Mouse (Mus musculus) erythroblast, embryonic 14.5 days (primary cell): Measurements from ENCODE around the gene 4930558K02Rik. TPM values are rescaled to one million over a fixed set of nuclear protein-coding genes. Genes with fewer than 3 reads are reported as not detected.

Experiments
- H3K27me3 ChIP-seq: 2 replicates; pipeline ENCODE4 v1.6.1; 2012; ENCODE audit warnings: inconsistent platforms; ENCODE audit not compliant: control insufficient read depth
- H3K36me3 ChIP-seq: 2 replicates; pipeline ENCODE4 v1.6.1; 2012; ENCODE audit warnings: mild to moderate bottlenecking, inconsistent platforms; ENCODE audit not compliant: control insufficient read depth
- H3K4me1 ChIP-seq: 2 replicates; pipeline ENCODE4 v1.6.1; 2012; ENCODE audit warnings: inconsistent platforms; ENCODE audit not compliant: control insufficient read depth
- H3K4me3 ChIP-seq: replicated peaks from 2 replicates; pipeline ENCODE3; 2012; ENCODE audit warnings: moderate library complexity, mild to moderate bottlenecking, inconsistent platforms
- H3K9me3 ChIP-seq: 2 replicates; pipeline ENCODE4 v1.6.1; 2012; ENCODE audit warnings: low read length, inconsistent platforms, mixed read lengths; ENCODE audit not compliant: control insufficient read depth
- GATA1 ChIP-seq: IDR thresholded peaks from 2 replicates; pipeline ENCODE4 v1.6.1; 2012; ENCODE audit warnings: low read length, inconsistent platforms, mixed read lengths
- TAL1 ChIP-seq: IDR thresholded peaks from 3 replicates; pipeline ENCODE4 v1.6.1; 2012; ENCODE audit warnings: low read length, inconsistent platforms, mixed read lengths
- polyA plus RNA-seq: library from polyadenylated mRNA; stranded (reverse); fragments of >175 nt; gene quantifications from 2 replicates; pipeline ENCODE4 v1.2.3, GENCODE M21; 2012

4930558K02Rik gene
- polyA plus RNA-seq, 1 experiment, result not detected

GRCm38 (mm10) chr1:162011523-162012245 is 32.2 kb upstream of the 4930558K02Rik start:
- H3K9me3 ChIP-seq, result no peaks in the 10 kb centered on the region

DNA sequence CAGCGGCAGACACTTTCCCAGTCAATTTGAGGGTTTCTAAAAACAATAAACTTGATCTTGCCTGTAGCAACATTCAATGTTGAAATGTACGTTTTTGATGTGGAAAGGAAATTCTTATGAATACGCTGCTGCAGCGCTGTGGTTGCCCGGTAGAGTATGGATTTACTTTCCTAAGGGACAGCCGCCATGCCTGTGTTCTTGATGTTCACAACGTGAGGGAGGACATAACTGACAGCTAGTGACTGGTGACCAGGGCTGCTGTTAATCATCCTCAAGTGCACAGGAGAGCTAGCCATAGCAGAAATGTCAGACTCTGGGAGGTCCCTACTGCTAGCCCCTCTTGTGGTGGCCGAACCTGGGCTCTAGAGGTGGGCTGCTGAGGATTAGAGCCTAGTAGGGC is 29.6 kb upstream of the 4930558K02Rik start:
- Histone ChIP-seq H3K4me1 (no peaks in the 10 kb centered on the region), H3K27me3 (no peaks in the 10 kb centered on the region), H3K4me3 (no peak overlapping the region), H3K9me3 (no peaks in the 10 kb centered on the region), H3K36me3 (no peaks in the 10 kb centered on the region)
- TF ChIP-seq GATA1, result no peak
- TF ChIP-seq TAL1, result no peak

More at GRCm38 (mm10) chr1:162011523-162012245, 32.2 kb upstream of the 4930558K02Rik start:
- no peak for TF ChIP-seq TAL1
- no peak for TF ChIP-seq GATA1
- no peaks in the 10 kb centered on the region for H3K36me3 ChIP-seq
- H3K4me1 ChIP-seq, result no peaks in the 10 kb centered on the region
- no peak overlapping the region for H3K4me3 ChIP-seq
- no peaks in the 10 kb centered on the region for H3K27me3 ChIP-seq

GRCm38 (mm10) chr1:162008631-162009067 is 29.2 kb upstream of the 4930558K02Rik start:
- no peaks in the 10 kb centered on the region for H3K27me3 ChIP-seq
- H3K36me3 ChIP-seq, result no peaks in the 10 kb centered on the region
- H3K9me3 ChIP-seq, result no peaks in the 10 kb centered on the region
- no peaks in the 10 kb centered on the region for H3K4me1 ChIP-seq
- no peak for TF ChIP-seq TAL1
- TF ChIP-seq GATA1, result no peak
- H3K4me3 ChIP-seq, result no peak overlapping the region

GRCm38 (mm10) chr1:162008208-162008607 is 28.8 kb upstream of the 4930558K02Rik start:
- TF ChIP-seq TAL1, result no peak
- TF ChIP-seq GATA1, result no peak
- Histone ChIP-seq H3K4me3 (no peak overlapping the region), H3K27me3 (no peaks in the 10 kb centered on the region), H3K36me3 (no peaks in the 10 kb centered on the region), H3K9me3 (no peaks in the 10 kb centered on the region), H3K4me1 (no peaks in the 10 kb centered on the region)

DNA sequence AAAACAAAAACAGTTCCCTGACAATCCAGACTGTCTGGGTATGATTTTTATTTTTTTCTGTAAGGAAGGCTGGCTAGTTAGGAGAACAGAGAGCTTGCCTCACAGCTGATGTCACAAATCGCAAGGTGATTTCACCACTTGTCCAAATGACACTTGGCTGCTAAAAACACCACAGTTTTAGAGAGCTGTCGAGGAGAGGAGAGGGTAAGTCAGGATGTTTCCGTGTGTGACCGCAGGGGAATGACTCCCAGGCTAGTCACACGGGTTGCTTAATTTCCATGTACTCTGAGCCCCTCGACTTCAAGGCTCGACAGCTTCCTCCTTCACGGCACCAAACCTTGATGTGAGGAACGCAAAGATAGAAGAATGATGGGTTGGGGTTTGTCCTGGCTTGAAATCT is 26.7 kb upstream of the 4930558K02Rik start:
- H3K4me1 ChIP-seq, result no peaks in the 10 kb centered on the region
- H3K9me3 ChIP-seq, result no peaks in the 10 kb centered on the region
- no peak for TF ChIP-seq GATA1
- no peak for TF ChIP-seq TAL1
- no peaks in the 10 kb centered on the region for H3K27me3 ChIP-seq
- no peaks in the 10 kb centered on the region for H3K36me3 ChIP-seq
- no peak overlapping the region for H3K4me3 ChIP-seq

- Histone ChIP-seq H3K27me3 (no peaks in the 10 kb centered on the region), H3K4me1 (no peaks in the 10 kb centered on the region), H3K4me3 (peak overlapping the region; percentile 3), H3K9me3 (no peaks in the 10 kb centered on the region), H3K36me3 (no peaks in the 10 kb centered on the region)
- TF ChIP-seq TAL1 (no peak), GATA1 (no peak)
Observed at GRCm38 (mm10) chr1:162004821-162005770, 25.7 kb upstream of the 4930558K02Rik start.

GRCm38 (mm10) chr1:162004518-162004780 is 25.0 kb upstream of the 4930558K02Rik start:
- TF ChIP-seq GATA1, result no peak
- TF ChIP-seq TAL1, result no peak
- Histone ChIP-seq H3K36me3 (no peaks in the 10 kb centered on the region), H3K4me1 (no peaks in the 10 kb centered on the region), H3K9me3 (no peaks in the 10 kb centered on the region), H3K27me3 (no peaks in the 10 kb centered on the region), H3K4me3 (no peak overlapping the region)

DNA sequence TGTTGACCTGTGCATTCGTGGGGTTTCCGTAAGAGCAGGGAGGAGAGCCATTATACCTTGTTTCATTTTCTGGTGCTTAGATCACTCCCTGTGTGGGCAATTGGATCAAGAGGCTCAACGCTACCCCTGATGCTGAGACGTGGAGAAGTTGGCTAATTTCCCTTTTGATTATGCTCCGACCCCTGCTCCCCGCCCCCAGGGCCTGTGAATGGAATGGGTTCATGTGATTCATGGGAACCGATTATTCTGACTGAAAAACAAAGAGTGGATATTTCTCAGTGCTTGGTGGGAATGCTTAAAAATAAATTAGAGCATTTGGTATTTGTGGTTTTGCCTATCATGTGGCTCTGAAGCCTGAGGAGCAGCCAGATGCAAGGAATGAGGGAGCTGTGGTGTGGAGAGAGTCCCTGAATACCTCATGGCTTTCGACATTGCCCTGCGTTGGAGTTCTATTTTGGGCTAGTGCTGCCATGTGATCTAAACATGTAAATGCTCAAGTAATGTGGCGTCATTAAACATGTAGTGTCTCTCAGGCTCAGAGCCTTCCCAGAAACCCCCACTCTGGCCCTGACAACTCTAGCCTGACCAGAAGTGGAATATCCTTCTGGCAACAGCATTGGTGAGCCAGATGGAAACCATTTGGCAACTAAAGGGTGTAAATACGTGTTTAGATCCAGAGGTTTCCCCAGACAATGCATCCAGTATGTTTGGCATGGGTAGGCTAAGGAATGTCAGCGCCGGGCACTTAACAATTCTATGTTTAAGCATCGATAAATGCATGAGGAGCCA is 24.5 kb upstream of the 4930558K02Rik start:
- Histone ChIP-seq H3K9me3 (no peaks in the 10 kb centered on the region), H3K36me3 (no peaks in the 10 kb centered on the region), H3K4me1 (no peaks in the 10 kb centered on the region), H3K4me3 (no peak overlapping the region), H3K27me3 (no peaks in the 10 kb centered on the region)
- TF ChIP-seq GATA1 (no peak), TAL1 (no peak)
